Mouse (Mus musculus): ENCODE measurements around the gene Akt1. TPM values are rescaled to one million over a fixed set of nuclear protein-coding genes. Genes with fewer than 3 reads are reported as not detected.

The Akt1 gene
- polyA plus RNA-seq, 1 experiment from 2014 or later, result 55.6 TPM

- H3K4me1 ChIP-seq (ENCODE audit: control insufficient read depth, insufficient read depth, low read depth, low read length), result peaks cover 52% of the 10 kb centered on the region
- H3K9ac ChIP-seq (ENCODE audit: low read depth, low read length), result peak overlapping the region; percentile 100
- H3K27ac ChIP-seq (ENCODE audit: low read depth, low read length), result peak overlapping the region; percentile 94; the same call in 1 of the 2 replicates
- H3K9me3 ChIP-seq (ENCODE audit: control insufficient read depth, low read length), result no peaks in the 10 kb centered on the region
- H3K27me3 ChIP-seq (replicated peaks; ENCODE audit: control insufficient read depth, insufficient read depth, low read length), result peaks cover 13% of the 10 kb centered on the region
- H3K4me3 ChIP-seq (ENCODE audit: low read length), result peak overlapping the region; percentile 96
- WGBS, result 13% methylated on average over 18 of the region's 18 CpGs
- peak overlapping the region; percentile 98 for H3K4me2 ChIP-seq (ENCODE audit: low read length)
- ATAC-seq, result peak; percentile 24
- no peaks in the 10 kb centered on the region for H3K36me3 ChIP-seq (ENCODE audit: control insufficient read depth, insufficient read depth, low read length)
Observed at GRCm38 (mm10) chr12:112675245-112676035, 756 bp upstream of the Akt1 start.

- H3K4me3 ChIP-seq (ENCODE audit: low read length), result peak overlapping the region; percentile 96
- H3K4me1 ChIP-seq (ENCODE audit: control insufficient read depth, insufficient read depth, low read depth, low read length), result peaks cover 43% of the 10 kb centered on the region
- peak overlapping the region; percentile 94 for H3K27ac ChIP-seq (ENCODE audit: low read depth, low read length)
- 0 out of 2 replicates have a peak, but pooled peaks cover 2% of the 10 kb centered on the region for H3K27me3 ChIP-seq (replicated peaks; ENCODE audit: control insufficient read depth, insufficient read depth, low read length)
- H3K36me3 ChIP-seq (ENCODE audit: control insufficient read depth, insufficient read depth, low read length), result peaks cover 13% of the 10 kb centered on the region
- H3K9me3 ChIP-seq (ENCODE audit: control insufficient read depth, low read length), result no peaks in the 10 kb centered on the region
- WGBS, result 1% methylated on average over 38 of the region's 68 CpGs
- H3K9ac ChIP-seq (ENCODE audit: low read depth, low read length), result peak overlapping the region; percentile 100
- ATAC-seq, result peak; percentile 5; the same call in 1 of the 2 replicates
- H3K4me2 ChIP-seq (ENCODE audit: low read length), result peak overlapping the region; percentile 98
Observed at GRCm38 (mm10) chr12:112673576-112674091, 1.1 kb downstream of the Akt1 start.

- Histone ChIP-seq H3K9me3 (ENCODE audit: control insufficient read depth, low read length) (no peaks in the 10 kb centered on the region), H3K27me3 (replicated peaks; ENCODE audit: control insufficient read depth, insufficient read depth, low read length) (no peaks in the 10 kb centered on the region), H3K4me3 (ENCODE audit: low read length) (peak overlapping the region; percentile 96), H3K36me3 (ENCODE audit: control insufficient read depth, insufficient read depth, low read length) (peaks cover 16% of the 10 kb centered on the region), H3K4me1 (ENCODE audit: control insufficient read depth, insufficient read depth, low read depth, low read length) (peaks cover 40% of the 10 kb centered on the region), H3K9ac (ENCODE audit: low read depth, low read length) (peak overlapping the region; percentile 100), H3K4me2 (ENCODE audit: low read length) (peak overlapping the region; percentile 98), H3K27ac (ENCODE audit: low read depth, low read length) (peak overlapping the region; percentile 94)
- ATAC-seq, result peak; percentile 21; the same call in 1 of the 2 replicates
- WGBS, result 5% methylated on average over 16 of the region's 21 CpGs
Observed at GRCm38 (mm10) chr12:112672744-112673575, 1.7 kb downstream of the Akt1 start.

GRCm38 (mm10) chr12:112671891-112672290 is 2.8 kb downstream of the Akt1 start:
- Histone ChIP-seq H3K4me2 (ENCODE audit: low read length) (peak overlapping the region; percentile 98), H3K4me1 (ENCODE audit: control insufficient read depth, insufficient read depth, low read depth, low read length) (peaks cover 47% of the 10 kb centered on the region), H3K27ac (ENCODE audit: low read depth, low read length) (no peak overlapping the region), H3K9ac (ENCODE audit: low read depth, low read length) (peak overlapping the region; percentile 100; the same call in 1 of the 2 replicates), H3K4me3 (ENCODE audit: low read length) (no peak overlapping the region), H3K9me3 (ENCODE audit: control insufficient read depth, low read length) (no peaks in the 10 kb centered on the region), H3K36me3 (ENCODE audit: control insufficient read depth, insufficient read depth, low read length) (peaks cover 23% of the 10 kb centered on the region), H3K27me3 (replicated peaks; ENCODE audit: control insufficient read depth, insufficient read depth, low read length) (no peaks in the 10 kb centered on the region)
- ATAC-seq, result no peak
- WGBS, result 84% methylated on average over 7 of the region's 7 CpGs

- no peak for ATAC-seq
- Histone ChIP-seq H3K4me2 (ENCODE audit: low read length) (peak overlapping the region; percentile 98), H3K4me3 (ENCODE audit: low read length) (no peak overlapping the region), H3K27ac (ENCODE audit: low read depth, low read length) (peak overlapping the region; percentile 16; the same call in 1 of the 2 replicates), H3K36me3 (ENCODE audit: control insufficient read depth, insufficient read depth, low read length) (peaks cover 23% of the 10 kb centered on the region), H3K9ac (ENCODE audit: low read depth, low read length) (no peak overlapping the region), H3K27me3 (replicated peaks; ENCODE audit: control insufficient read depth, insufficient read depth, low read length) (no peaks in the 10 kb centered on the region), H3K9me3 (ENCODE audit: control insufficient read depth, low read length) (no peaks in the 10 kb centered on the region), H3K4me1 (ENCODE audit: control insufficient read depth, insufficient read depth, low read depth, low read length) (peaks cover 56% of the 10 kb centered on the region)
- WGBS, result 41% methylated on average over 9 of the region's 9 CpGs
Observed at GRCm38 (mm10) chr12:112670718-112671393, 3.8 kb downstream of the Akt1 start.

GRCm38 (mm10) chr12:112667619-112668297 is 6.9 kb downstream of the Akt1 start:
- WGBS, result 70% methylated on average over 10 of the region's 10 CpGs
- Histone ChIP-seq H3K9ac (ENCODE audit: low read depth, low read length) (0 out of 2 replicates have a peak overlapping the region, but pooled peaks have one; percentile 23), H3K4me3 (ENCODE audit: low read length) (no peak overlapping the region), H3K27me3 (replicated peaks; ENCODE audit: control insufficient read depth, insufficient read depth, low read length) (no peaks in the 10 kb centered on the region), H3K4me2 (ENCODE audit: low read length) (no peak overlapping the region; the same call in 1 of the 2 replicates), H3K27ac (ENCODE audit: low read depth, low read length) (peak overlapping the region; percentile 35; the same call in 1 of the 2 replicates), H3K4me1 (ENCODE audit: control insufficient read depth, insufficient read depth, low read depth, low read length) (peaks cover 71% of the 10 kb centered on the region), H3K9me3 (ENCODE audit: control insufficient read depth, low read length) (no peaks in the 10 kb centered on the region), H3K36me3 (ENCODE audit: control insufficient read depth, insufficient read depth, low read length) (peaks cover 23% of the 10 kb centered on the region)
- no peak for ATAC-seq

- peaks cover 71% of the 10 kb centered on the region for H3K4me1 ChIP-seq (ENCODE audit: control insufficient read depth, insufficient read depth, low read depth, low read length)
- 82% methylated on average over 9 of the region's 9 CpGs for WGBS
- no peaks in the 10 kb centered on the region for H3K27me3 ChIP-seq (replicated peaks; ENCODE audit: control insufficient read depth, insufficient read depth, low read length)
- peak overlapping the region; percentile 51; the same call in 1 of the 2 replicates for H3K9ac ChIP-seq (ENCODE audit: low read depth, low read length)
- peaks cover 23% of the 10 kb centered on the region for H3K36me3 ChIP-seq (ENCODE audit: control insufficient read depth, insufficient read depth, low read length)
- peak overlapping the region; percentile 84 for H3K27ac ChIP-seq (ENCODE audit: low read depth, low read length)
- H3K4me2 ChIP-seq (ENCODE audit: low read length), result peak overlapping the region; percentile 11; the same call in 1 of the 2 replicates
- no peak for ATAC-seq
- H3K9me3 ChIP-seq (ENCODE audit: control insufficient read depth, low read length), result no peaks in the 10 kb centered on the region
- no peak overlapping the region for H3K4me3 ChIP-seq (ENCODE audit: low read length)
Observed at GRCm38 (mm10) chr12:112665881-112666544, 8.7 kb downstream of the Akt1 start.

GRCm38 (mm10) chr12:112665445-112665844 is 9.2 kb downstream of the Akt1 start:
- peaks cover 23% of the 10 kb centered on the region for H3K36me3 ChIP-seq (ENCODE audit: control insufficient read depth, insufficient read depth, low read length)
- H3K4me2 ChIP-seq (ENCODE audit: low read length), result peak overlapping the region; percentile 11; the same call in 1 of the 2 replicates
- peaks cover 69% of the 10 kb centered on the region for H3K4me1 ChIP-seq (ENCODE audit: control insufficient read depth, insufficient read depth, low read depth, low read length)
- H3K9ac ChIP-seq (ENCODE audit: low read depth, low read length), result peak overlapping the region; percentile 51
- ATAC-seq, result peak; percentile 15; the same call in 1 of the 2 replicates
- no peak overlapping the region for H3K4me3 ChIP-seq (ENCODE audit: low read length)
- H3K27me3 ChIP-seq (replicated peaks; ENCODE audit: control insufficient read depth, insufficient read depth, low read length), result no peaks in the 10 kb centered on the region
- peak overlapping the region; percentile 84 for H3K27ac ChIP-seq (ENCODE audit: low read depth, low read length)
- H3K9me3 ChIP-seq (ENCODE audit: control insufficient read depth, low read length), result no peaks in the 10 kb centered on the region
- 13% methylated on average over 18 of the region's 18 CpGs for WGBS

Measured in hindbrain, embryonic 16.5 days (tissue).